30 mouse cellular contexts compared by ENCODE assay signal in the genomic region with DNA sequence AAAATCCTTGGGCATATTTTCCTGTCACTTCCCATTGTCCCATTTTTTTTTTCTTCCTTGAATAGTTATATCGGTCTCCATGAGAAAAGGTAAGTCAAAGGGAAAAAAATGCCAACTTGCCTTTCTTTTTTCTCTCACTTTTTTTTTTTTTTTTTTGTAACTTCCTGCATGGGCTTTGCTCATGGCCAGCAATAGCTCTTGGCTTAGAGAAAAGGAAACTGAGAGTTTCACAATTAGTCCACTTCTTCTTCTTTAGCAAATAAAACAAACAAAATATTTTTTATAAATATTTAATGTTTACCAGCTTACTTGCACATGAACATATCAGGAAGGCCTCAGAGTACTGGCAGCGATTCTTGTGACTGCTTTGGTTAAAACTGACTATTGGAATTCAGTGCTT. TPM values are rescaled to one million over a fixed set of nuclear protein-coding genes. Genes with fewer than 3 reads are reported as not detected.
DNase-seq lines count a peak whose midpoint lies in the region; TF ChIP-seq lines count a peak whose summit lies in the region.
"Had no signal": no experiment of that assay in that cellular context is flagged by ENCODE, and none has a peak within 500 bp of the region (broad histone marks: within the 10 kb centered on the region; RNA-seq: fewer than 3 reads in every experiment).

No protein-coding gene starts in this region.

- no peak for TF ChIP-seq RAD21 in CH12.LX (IDR thresholded peaks at IDR 0.05; ENCODE audit: low read depth, low read length)

- H3K27me3 ChIP-seq in liver, adult 2 months (ENCODE audit: control insufficient read depth, insufficient read depth, low read length) = no peaks in the 10 kb centered on the region
- H3K27me3 ChIP-seq in CH12.LX (replicated peaks) = no peaks in the 10 kb centered on the region
- H3K27me3 ChIP-seq in splenic B cell, adult 2 months (ENCODE audit: control insufficient read depth, insufficient read depth, low read length, poor library complexity, severe bottlenecking) = no peaks in the 10 kb centered on the region
- H3K27me3 ChIP-seq: forebrain, embryonic 13.5 days; limb, embryonic 12.5 days; liver, embryonic 13.5 days; neural tube, embryonic 12.5 days; stomach, embryonic 15.5 days had no signal

- peak; percentile 92 for TF ChIP-seq EP300 in CH12.LX (IDR thresholded peaks at IDR 0.05; ENCODE audit: low read length)

- no peak overlapping the region for H3K4me3 ChIP-seq in liver, adult 2 months (ENCODE audit: insufficient read depth, low read depth, low read length)
- H3K4me3 ChIP-seq in CH12.LX (replicated peaks in 1 of 3; ENCODE audit: low read depth in 2 of 3, low read length in 2 of 3, poor library complexity in 1 of 3) = no peak overlapping the region
- H3K4me3 ChIP-seq: forebrain, embryonic 13.5 days; left cerebral cortex, adult 2 months; limb, embryonic 12.5 days; liver, embryonic 13.5 days; myocyte; neural tube, embryonic 12.5 days; stomach, embryonic 15.5 days had no signal

- H3K4me2 ChIP-seq in CH12.LX (ENCODE audit: insufficient read depth, low read depth, poor library complexity, severe bottlenecking) = peak overlapping the region; percentile 71
- H3K4me2 ChIP-seq: forebrain, embryonic 13.5 days; heart, embryonic 11.5 days; hindbrain, embryonic 14.5 days; limb, embryonic 12.5 days; liver, embryonic 13.5 days; midbrain, embryonic 11.5 days; neural tube, embryonic 12.5 days; stomach, embryonic 15.5 days had no signal

- H3K9me3 ChIP-seq in CH12.LX (replicated peaks; ENCODE audit: low read length) = no peaks in the 10 kb centered on the region
- H3K9me3 ChIP-seq: forebrain, embryonic 13.5 days; limb, embryonic 12.5 days; liver, embryonic 13.5 days; neural tube, embryonic 12.5 days; stomach, embryonic 15.5 days had no signal

- dilution Hi-C loops in CH12.LX (cut with MboI; ENCODE audit: extremely low pct_ligation_motif_present, extremely low pct_unique_long_range_greater_than_20kb, low sequenced_read_pairs) = no loop called here

- 48% methylated on average over 2 of the region's 2 CpGs for WGBS in liver, adult 2 months

- no peaks in the 10 kb centered on the region for H3K79me2 ChIP-seq in liver, adult 2 months (ENCODE audit: control insufficient read depth, insufficient read depth, low read length)
- H3K79me2 ChIP-seq in CH12.LX (replicated peaks; ENCODE audit: control insufficient read depth, extremely low read depth, insufficient read depth, poor library complexity, severe bottlenecking) = no peaks in the 10 kb centered on the region

- no peak overlapping the region for H3K9ac ChIP-seq in liver, adult 2 months (ENCODE audit: low read depth, low read length)
- H3K9ac ChIP-seq in CH12.LX (ENCODE audit: insufficient read depth, low read depth) = 0 out of 2 replicates have a peak overlapping the region, but pooled peaks have one; percentile 33
- H3K9ac ChIP-seq: forebrain, embryonic 13.5 days; hindbrain, embryonic 14.5 days; limb, embryonic 12.5 days; liver, embryonic 13.5 days; neural tube, embryonic 12.5 days; stomach, embryonic 15.5 days had no signal

- TF ChIP-seq CTCF in liver, adult 2 months (IDR thresholded peaks at IDR 0.05; ENCODE audit: low read depth, low read length) = no peak
- no peak for TF ChIP-seq CTCF in CH12.LX (conservative IDR thresholded peaks at IDR 0.05 in 1 of 2, IDR thresholded peaks at IDR 0.05 in 1 of 2; ENCODE audit: low read depth in 2 of 2, low read length in 2 of 2)

- no peak for TF ChIP-seq POLR2A in liver, adult 2 months (IDR thresholded peaks at IDR 0.05; ENCODE audit: extremely low read depth, insufficient read depth, low read length)
- TF ChIP-seq POLR2A in CH12.LX (IDR thresholded peaks at IDR 0.05; ENCODE audit: low read depth, low read length) = no peak

- no peaks in the 10 kb centered on the region for H3K36me3 ChIP-seq in liver, adult 2 months (ENCODE audit: control insufficient read depth, insufficient read depth, low read length)
- no peaks in the 10 kb centered on the region for H3K36me3 ChIP-seq in CH12.LX (replicated peaks in 1 of 2; ENCODE audit: control insufficient read depth in 1 of 2, insufficient read depth in 1 of 2, low read length in 1 of 2)
- H3K36me3 ChIP-seq in splenic B cell, adult 2 months (ENCODE audit: control insufficient read depth, insufficient read depth, low read length, poor library complexity, severe bottlenecking) = no peaks in the 10 kb centered on the region
- H3K36me3 ChIP-seq: limb, embryonic 12.5 days; liver, embryonic 13.5 days; neural tube, embryonic 12.5 days; stomach, embryonic 15.5 days had no signal

- peak; percentile 44 for DNase-seq in liver, adult 2 months (ENCODE audit: extremely low read depth, low read depth, low spot score)
- DNase-seq in liver = no peak
- peak; percentile 24 for DNase-seq in CH12.LX (ENCODE audit: extremely low read depth)
- peak; percentile 11 for DNase-seq in brain, adult 2 months (ENCODE audit: low read depth, low spot score)
- peak; percentile 30 for DNase-seq in splenic B cell, adult 2 months (ENCODE audit: low read depth, low spot score)
- no peak for DNase-seq in cerebellum, postnatal 10 days
- no peak for DNase-seq in lung, postnatal 36 days
- DNase-seq: adrenal gland, postnatal 25 days; cerebellum, adult 2 months; cerebellum, postnatal 25 days; gastrocnemius, postnatal 25 days; heart, adult 18-20 months; heart, postnatal 36 days; kidney, adult 8-10 months; kidney, postnatal 10 days; layer of hippocampus, adult 9-11 months; liver, embryonic 13.5 days; lung, adult 2 months; lung, postnatal 10 days; right cerebral cortex, postnatal 4 days; thymus, postnatal 14 days had no signal

- H3K4me1 ChIP-seq in liver, adult 2 months (ENCODE audit: control insufficient read depth, insufficient read depth, low read length) = no peaks in the 10 kb centered on the region
- peaks cover 4 to 55% of the 10 kb centered on the region in 2 experiments for H3K4me1 ChIP-seq in CH12.LX (ENCODE audit: control insufficient read depth in 1 of 2, insufficient read depth in 2 of 2)
- H3K4me1 ChIP-seq: forebrain, embryonic 13.5 days; liver, embryonic 13.5 days; neural tube, embryonic 12.5 days; stomach, embryonic 15.5 days had no signal

- no peak overlapping the region for H3K27ac ChIP-seq in liver, adult 2 months (replicated peaks; ENCODE audit: insufficient read depth, low read depth, low read length)
- no peak overlapping the region for H3K27ac ChIP-seq in CH12.LX (ENCODE audit: insufficient read depth, low read depth)
- H3K27ac ChIP-seq: forebrain, embryonic 13.5 days; hindbrain, embryonic 14.5 days; limb, embryonic 12.5 days; liver, embryonic 13.5 days; neural tube, embryonic 12.5 days; stomach, embryonic 15.5 days had no signal

- in situ Hi-C loops in CH12.LX (cut with MboI; ENCODE audit: low pct_ligation_motif_present, low pct_unique_long_range_greater_than_20kb, low sequenced_read_pairs) = loop anchor here (10.0 kb wide), 1 partner anchor 109 kb away; no protein-coding TSS in a partner anchor

TF ChIP-seq in CH12.LX, 34 proteins besides CTCF, POLR2A, EP300 and RAD21 (continues in another document):
- no peak for TF ChIP-seq CHD1 (IDR thresholded peaks at IDR 0.05; ENCODE audit: low read depth, low read length)
- TF ChIP-seq E2F4 (IDR thresholded peaks at IDR 0.05; ENCODE audit: insufficient replicate concordance, low read depth, low read length) = 0 out of 2 replicates have a peak, but pooled peaks have one; percentile 27
- no peak for TF ChIP-seq SMC3 (IDR thresholded peaks at IDR 0.05; ENCODE audit: low read depth, low read length)
- no peak for TF ChIP-seq NELFE (IDR thresholded peaks at IDR 0.05; ENCODE audit: low read depth, low read length)
- no peak for TF ChIP-seq GABPA (IDR thresholded peaks at IDR 0.05; ENCODE audit: insufficient replicate concordance, low read depth, low read length)
- TF ChIP-seq UBTF (IDR thresholded peaks at IDR 0.05; ENCODE audit: low read depth, low read length) = no peak
- no peak for TF ChIP-seq USF1 (IDR thresholded peaks at IDR 0.05; ENCODE audit: low read depth, low read length)
- no peak for TF ChIP-seq RCOR1 (conservative IDR thresholded peaks at IDR 0.05; ENCODE audit: low read depth, low read length)
- no peak for TF ChIP-seq MAX (IDR thresholded peaks at IDR 0.05; ENCODE audit: low read length)
- TF ChIP-seq TBP (conservative IDR thresholded peaks at IDR 0.05; ENCODE audit: low read depth, low read length) = peak; percentile 32; the same call in 1 of the 2 replicates
- TF ChIP-seq HCFC1 (IDR thresholded peaks at IDR 0.05; ENCODE audit: low read depth, low read length) = no peak
- peak; percentile 94 for TF ChIP-seq IRF4 (IDR thresholded peaks at IDR 0.05; ENCODE audit: low read depth, low read length)
- 0 out of 2 replicates have a peak, but pooled peaks have one; percentile 44 for TF ChIP-seq MAFK (IDR thresholded peaks at IDR 0.05; ENCODE audit: insufficient replicate concordance, low read length)
- TF ChIP-seq SIN3A (IDR thresholded peaks at IDR 0.05; ENCODE audit: low read length) = peak; percentile 50; the same call in 1 of the 2 replicates
- TF ChIP-seq ZKSCAN1 (IDR thresholded peaks at IDR 0.05; ENCODE audit: borderline replicate concordance, low read depth, low read length) = no peak
- no peak for TF ChIP-seq POLR2AphosphoS2 (IDR thresholded peaks at IDR 0.05; ENCODE audit: low read depth, low read length)
- no peak for TF ChIP-seq ZMIZ1 (IDR thresholded peaks at IDR 0.05; ENCODE audit: low read depth, low read length)
- TF ChIP-seq PAX5 (IDR thresholded peaks at IDR 0.05; ENCODE audit: low read length) = no peak
- TF ChIP-seq CHD2 (IDR thresholded peaks at IDR 0.05; ENCODE audit: low read length) = no peak
- peak; percentile 64; the same call in 1 of the 2 replicates for TF ChIP-seq JUND (conservative IDR thresholded peaks at IDR 0.05; ENCODE audit: low read depth, low read length)
- TF ChIP-seq MYC (IDR thresholded peaks at IDR 0.05; ENCODE audit: low read depth, low read length) = no peak
- peak; percentile 92 for TF ChIP-seq MEF2A (IDR thresholded peaks at IDR 0.05; ENCODE audit: borderline replicate concordance, low read depth, low read length)
- TF ChIP-seq USF2 (conservative IDR thresholded peaks at IDR 0.05; ENCODE audit: low read depth, low read length) = no peak
- TF ChIP-seq ELF1 (IDR thresholded peaks at IDR 0.05; ENCODE audit: low read depth, low read length) = no peak

RNA-seq across cellular contexts. Expression of a gene that starts 4.8 kb away (rescaled TPM):
- total RNA-seq in liver, adult 2 months (2014; rRNA removed) = 8.5 and 9.7 TPM in 2 replicates
- 0.82 and 1.1 TPM in 2 replicates for polyA plus RNA-seq in liver, adult 2 months (2012; rRNA removed)
- total RNA-seq in CH12.LX (2012; rRNA removed) (21.6 and 27.2 TPM in 2 replicates), CH12.LX (2014; rRNA removed) (50.9 and 59.5 TPM in 2 replicates)
- polyA plus RNA-seq in CH12.LX (2012; ENCODE audit: insufficient read length, low read depth) = 26.3 and 29.5 TPM in 2 replicates

RNA-seq across cellular contexts. Expression of a gene that starts 33.1 kb away (rescaled TPM):
- 8.9 and 10.9 TPM in 2 replicates for total RNA-seq in liver, adult 2 months (2014; rRNA removed)
- 9.7 and 10.8 TPM in 2 replicates for polyA plus RNA-seq in liver, adult 2 months (2012; rRNA removed)
- total RNA-seq in CH12.LX (2012; rRNA removed) (22.4 and 26.4 TPM in 2 replicates), CH12.LX (2014; rRNA removed) (9.8 and 13.6 TPM in 2 replicates)
- 33.9 and 37.5 TPM in 2 replicates for polyA plus RNA-seq in CH12.LX (2012; ENCODE audit: insufficient read length, low read depth)

Comparison
In these comparisons a context has a peak if more than half of its experiments do, and no peak if none do; other contexts are left out.
1. DNase-seq: peak in liver, adult 2 months (single experiment), CH12.LX (single experiment), brain, adult 2 months (single experiment) and splenic B cell, adult 2 months (single experiment); none in liver (single experiment), cerebellum, postnatal 10 days (0 of 2) and lung, postnatal 36 days (single experiment).